Mouse (Mus musculus) ES-Bruce4 (cell line): Measurements from ENCODE around the gene Wdr35.

Source experiments
- CTCF ChIP-seq: IDR thresholded peaks from one replicate; pipeline ENCODE4 v1.8.1; 2011; ENCODE audit warnings: low read depth, low read length
- EP300 ChIP-seq: IDR thresholded peaks from 2 replicates; pipeline ENCODE4 v1.6.1; 2011; ENCODE audit warnings: low read depth, low read length; ENCODE audit not compliant: insufficient read depth
- POLR2A ChIP-seq: IDR thresholded peaks from one replicate; pipeline ENCODE4 v1.8.1; 2011; ENCODE audit warnings: low read length; ENCODE audit not compliant: insufficient read depth

GRCm38 (mm10) chr12:9050824-9051223 lies 77.1 kb downstream of the Wdr35 start:
- TF ChIP-seq POLR2A (no peak), CTCF (no peak), EP300 (no peak)
